Mouse (Mus musculus) erythroblast, adult 5-6 weeks (primary cell): ENCODE measurements around the gene Uck2. TPM values are rescaled to one million over a fixed set of nuclear protein-coding genes. Genes with fewer than 3 reads are reported as not detected.

ENCODE experiments used
- ATAC-seq: replicated peaks from 2 replicates; pipeline ENCODE4 v1.8.0; 2016; ENCODE audit warnings: moderate number of reproducible peaks, mild to moderate bottlenecking, moderate TSS enrichment, inconsistent platforms; ENCODE audit not compliant: poor library complexity, low FRiP score, severe bottlenecking
- total RNA-seq, 2 experiments: library from RNA; stranded (forward) in 1 of 2; stranded (reverse) in 1 of 2; fragments of 150-400 nt in 1 of 2; fragments of 200-764, 138-1000 nt in 1 of 2; gene quantifications; 2 replicates each; pipeline versions ENCODE4 v1.2.3 to v1.2.4; 2015 to 2017; ENCODE audit warnings: low replicate concordance in 2 of 2

The Uck2 gene
- 74.2 and 79.4 TPM in 2 replicates for total RNA-seq (2015; ENCODE audit: low replicate concordance)
- 9.5 and 26.7 TPM in 2 replicates for total RNA-seq (2017; ENCODE audit: low replicate concordance)

- no peak for ATAC-seq
Measured at GRCm38 (mm10) chr1:167285320-167285355, at the start of gene Uck2. TSS of gene Uck2 (minus strand) at chr1:167285320.

DNA sequence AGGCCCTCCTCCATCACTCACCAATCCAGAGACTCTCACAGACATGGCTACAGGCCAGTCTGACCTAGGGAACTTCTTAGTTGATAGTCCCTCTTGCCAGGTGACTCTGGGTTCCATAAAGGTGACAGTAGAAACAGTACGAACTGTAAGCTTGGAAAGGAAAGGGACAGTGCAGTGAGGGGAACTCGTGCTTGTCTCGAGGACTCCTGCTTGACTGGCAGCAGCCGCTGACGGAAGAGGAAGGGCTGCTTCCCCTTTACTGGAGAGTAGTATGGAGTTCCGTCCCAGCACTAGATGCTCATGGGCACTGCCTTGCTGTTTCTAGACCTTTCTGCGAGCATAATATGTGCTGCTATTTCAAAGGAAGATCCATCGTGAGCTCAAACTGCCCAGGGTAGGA is 46.0 kb upstream of the Uck2 start:
- no peak for ATAC-seq

- ATAC-seq, result no peak
Measured at GRCm38 (mm10) chr1:167328776-167329175, 43.7 kb upstream of the Uck2 start.

DNA sequence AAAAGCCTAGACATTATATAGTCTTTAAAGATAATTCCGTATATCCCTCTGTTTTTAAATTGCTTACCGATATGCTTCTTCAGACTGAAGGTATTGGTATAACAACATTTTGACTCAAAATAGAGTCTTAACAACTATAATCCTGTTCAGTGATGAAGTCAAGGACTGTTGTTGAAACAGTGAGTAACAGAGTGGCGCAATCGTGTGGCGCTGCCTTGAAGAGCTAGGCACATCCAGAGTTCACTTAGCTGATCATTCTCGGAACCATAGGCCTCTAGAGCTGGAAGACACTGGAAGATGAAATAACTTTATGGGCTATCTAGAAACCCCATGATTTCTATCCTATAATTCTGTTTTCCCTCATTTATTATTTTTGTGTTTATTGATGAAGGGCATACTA is 36.6 kb upstream of the Uck2 start:
- no peak for ATAC-seq

GRCm38 (mm10) chr1:167313220-167313619 is 28.1 kb upstream of the Uck2 start:
- ATAC-seq, result no peak

DNA sequence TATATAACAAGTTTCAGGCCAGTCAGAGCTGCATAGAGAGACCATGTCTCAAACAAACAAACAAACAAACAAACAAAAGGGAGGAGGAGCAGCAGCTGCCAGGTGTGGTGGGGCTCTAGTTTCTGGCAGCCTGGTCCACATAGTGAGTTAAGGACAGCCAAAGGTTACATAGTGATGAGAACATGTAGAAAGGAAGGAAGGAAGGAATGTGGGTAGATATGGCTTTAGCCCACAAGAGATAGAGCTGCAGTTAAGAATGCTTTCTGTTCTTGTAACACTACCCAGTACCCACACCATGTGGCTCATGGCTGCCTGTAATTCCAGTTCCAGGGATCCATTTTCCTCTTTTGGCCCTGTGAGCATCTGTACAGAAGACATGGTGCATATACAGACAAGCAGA is 27.2 kb upstream of the Uck2 start:
- no peak for ATAC-seq

- ATAC-seq, result peak; percentile 95
Measured at GRCm38 (mm10) chr1:167308261-167309054, 23.3 kb upstream of the Uck2 start, which contains the start of gene Tmco1. TSS of gene Tmco1 (plus strand) at chr1:167308378.

DNA sequence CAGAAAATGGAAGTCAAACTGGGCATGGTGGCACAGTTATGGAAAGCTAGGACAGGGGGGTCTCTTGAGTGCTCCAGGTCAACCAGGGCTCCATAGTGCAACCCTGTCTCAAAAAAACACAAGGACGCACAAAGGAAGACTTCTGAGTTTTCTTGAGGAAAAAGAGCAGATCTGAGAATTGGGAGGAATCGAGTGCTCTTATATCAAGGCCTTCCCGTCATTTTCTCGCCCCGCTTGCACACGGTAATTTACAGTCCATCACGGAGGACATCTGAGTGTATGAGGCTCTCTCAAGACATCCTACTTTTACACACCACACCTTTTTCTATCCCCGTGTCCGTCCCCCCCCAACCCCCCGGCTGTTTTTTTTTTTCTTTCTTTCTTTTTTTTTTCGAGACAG is 22.6 kb upstream of the Uck2 start:
- no peak for ATAC-seq

- ATAC-seq, result peak; percentile 70
Measured at GRCm38 (mm10) chr1:167306451-167307240, 21.5 kb upstream of the Uck2 start.

- ATAC-seq, result no peak
Measured at GRCm38 (mm10) chr1:167305501-167306137, 20.5 kb upstream of the Uck2 start.

- no peak for ATAC-seq
Measured at GRCm38 (mm10) chr1:167300122-167300521, 15.0 kb upstream of the Uck2 start.

DNA sequence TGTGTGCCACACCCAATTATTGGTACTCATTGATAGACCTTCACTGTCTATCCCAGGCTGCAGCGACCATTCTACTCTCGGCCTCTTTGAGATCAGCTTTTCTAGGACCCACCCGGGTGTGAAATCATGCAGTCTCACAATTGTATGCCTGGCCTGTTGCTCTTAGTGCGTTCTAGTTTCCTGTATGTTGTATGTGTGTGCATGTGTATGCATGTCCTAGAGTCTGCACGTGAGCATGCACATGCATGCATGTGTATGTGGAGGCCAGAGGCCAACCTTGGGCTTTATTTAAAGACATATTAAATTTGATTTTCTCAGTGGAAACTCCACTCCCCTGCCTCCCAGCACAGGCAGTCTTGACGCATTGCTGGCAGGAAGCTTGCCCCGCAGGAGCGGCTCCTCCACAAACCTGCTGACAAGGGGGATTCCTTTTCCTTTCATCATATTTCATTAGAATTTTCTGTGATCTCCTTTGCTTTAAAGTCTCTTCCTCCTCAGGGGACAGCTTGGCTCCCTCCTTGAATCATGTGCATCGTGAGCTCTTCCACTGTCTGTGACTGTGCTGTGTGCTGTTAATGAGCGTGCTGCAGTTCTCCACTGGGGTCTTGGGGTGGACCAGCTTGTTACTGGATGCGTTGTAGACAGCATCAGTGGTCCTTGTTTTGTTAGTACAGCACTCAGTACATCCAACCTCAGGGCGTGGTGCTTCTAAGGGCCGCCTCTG is 10.7 kb upstream of the Uck2 start:
- ATAC-seq, result no peak

- no peak for ATAC-seq
Measured at GRCm38 (mm10) chr1:167292447-167292846, 7.3 kb upstream of the Uck2 start.

DNA sequence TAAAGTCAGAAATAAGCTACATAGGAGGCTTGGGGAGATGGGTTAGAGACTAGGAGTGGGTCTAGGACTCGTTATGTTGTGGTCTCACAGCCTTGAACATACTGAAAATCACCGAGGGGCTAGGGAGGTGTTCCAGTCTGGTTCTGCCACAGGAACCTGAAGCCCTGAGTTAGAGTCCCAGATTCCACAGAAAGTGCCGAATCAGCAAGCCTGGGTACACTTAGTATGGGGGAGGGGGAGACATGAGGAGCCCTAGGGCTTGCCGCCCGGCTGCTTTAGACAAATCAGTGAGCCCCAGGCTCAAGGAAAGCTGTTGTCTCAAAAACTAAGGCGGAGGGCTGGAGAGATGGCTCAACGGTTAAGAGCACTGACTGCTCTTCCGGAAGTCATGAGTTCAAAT is 6.5 kb upstream of the Uck2 start:
- no peak for ATAC-seq

DNA sequence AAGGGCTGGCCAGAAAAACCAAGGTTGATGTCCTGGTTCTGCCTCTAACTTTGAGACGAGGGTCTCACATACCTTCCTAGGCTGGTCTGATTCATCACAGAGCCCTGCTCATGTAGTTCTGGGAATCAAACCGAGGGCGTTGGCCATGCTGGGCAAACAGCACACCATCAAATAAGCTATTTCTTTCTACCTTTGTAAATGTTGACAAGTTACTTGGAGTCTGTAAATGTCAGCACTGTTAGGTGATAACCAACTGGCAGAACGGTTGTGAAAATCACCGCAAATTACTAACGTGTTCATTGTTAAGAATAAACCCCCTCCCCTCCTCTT is 5.1 kb upstream of the Uck2 start:
- no peak for ATAC-seq

DNA sequence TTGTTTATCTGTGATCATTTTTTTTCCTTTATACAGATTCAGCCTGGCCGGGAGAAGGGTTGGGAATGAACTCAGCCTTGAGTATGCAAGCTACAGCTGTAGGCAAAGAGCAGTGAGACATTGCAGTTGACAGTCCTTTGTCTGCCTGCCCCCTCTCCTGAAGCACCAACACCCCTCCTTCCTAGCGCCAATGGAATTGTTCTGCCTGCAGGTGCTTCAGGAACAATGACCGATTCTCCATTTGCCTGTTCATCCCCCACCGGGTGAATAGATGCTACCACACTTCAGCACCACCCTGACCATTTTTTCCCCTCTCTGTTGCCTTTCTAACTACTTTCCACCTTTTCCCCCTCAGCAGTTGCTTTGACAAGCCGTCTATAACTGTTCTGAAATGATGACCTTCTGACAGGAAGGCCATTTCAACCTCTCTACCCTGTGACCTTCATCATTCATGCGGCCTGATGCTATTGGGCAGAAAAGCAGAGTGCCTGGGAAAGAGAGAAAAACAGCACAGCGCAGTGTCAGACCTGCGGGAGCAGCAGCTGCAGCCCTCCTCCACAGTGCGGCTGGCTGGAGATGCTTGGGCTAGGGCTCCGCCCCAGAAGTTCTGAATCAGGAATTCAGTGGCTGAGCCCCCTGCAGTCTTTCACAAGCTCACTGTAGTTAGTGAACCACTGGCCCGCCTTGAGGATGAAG is 4.6 kb upstream of the Uck2 start:
- no peak for ATAC-seq

DNA sequence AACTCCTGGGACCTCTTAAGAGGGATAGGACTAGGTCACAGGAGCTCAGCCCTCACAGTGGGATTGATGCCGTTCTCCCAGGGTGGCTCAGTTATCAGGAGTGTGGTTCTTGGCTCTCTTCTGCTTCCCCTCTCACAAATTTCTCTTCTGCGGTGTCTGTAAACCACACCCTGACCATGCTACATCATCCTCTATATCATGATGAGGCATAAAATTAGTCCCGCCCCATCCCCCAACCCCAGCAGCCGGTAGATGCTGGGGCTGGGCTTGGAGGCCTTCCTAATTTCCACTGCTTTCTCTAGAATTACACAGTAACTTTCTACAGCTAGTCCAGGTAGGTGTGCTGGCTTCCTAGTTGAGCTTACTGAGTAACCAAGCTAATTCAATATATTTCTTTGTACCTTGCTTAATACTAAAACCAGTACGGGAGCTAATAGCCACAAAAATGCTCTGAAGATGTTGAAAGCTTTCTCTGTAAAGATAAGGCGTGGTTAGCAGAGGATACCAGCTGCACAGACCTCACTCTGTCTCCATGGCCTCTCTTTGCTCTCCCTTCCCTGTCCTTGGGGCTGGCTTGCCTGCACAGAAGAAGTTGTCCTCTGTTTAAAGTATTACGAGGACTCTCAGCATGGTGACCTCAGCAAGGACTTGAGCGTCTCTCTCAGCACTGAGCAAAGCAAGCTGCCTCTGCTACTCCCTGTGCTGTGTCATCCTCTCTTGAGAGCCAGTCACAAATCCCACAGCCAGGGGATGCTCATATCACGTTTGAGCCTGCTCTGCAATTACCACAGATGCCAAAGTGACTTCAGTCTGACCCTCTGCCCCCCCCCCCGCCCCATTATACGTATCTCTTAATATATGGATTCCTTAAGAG is 3.8 kb upstream of the Uck2 start:
- ATAC-seq, result peak; percentile 87

GRCm38 (mm10) chr1:167287156-167287555 is 2.0 kb upstream of the Uck2 start:
- ATAC-seq, result no peak

DNA sequence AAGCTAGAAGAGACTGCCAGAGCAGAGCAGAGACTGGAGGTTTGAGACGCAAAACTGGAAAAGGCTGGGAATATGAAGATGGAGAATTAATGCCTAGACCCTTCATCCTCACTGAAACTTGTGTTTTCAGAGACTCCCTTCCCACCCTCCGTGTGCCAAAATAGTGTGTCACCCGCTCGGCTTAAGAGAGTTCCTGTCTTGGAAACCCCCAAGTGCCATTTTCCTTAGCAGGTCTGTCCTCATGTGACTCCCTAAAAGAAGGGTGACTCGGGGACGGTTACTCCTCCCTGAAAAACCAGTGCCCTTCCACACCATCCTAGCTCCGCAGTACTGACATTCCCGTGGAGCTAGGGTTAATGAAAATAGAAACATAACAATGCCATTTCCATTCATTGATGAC is 236 bp upstream of the Uck2 start:
- no peak for ATAC-seq
